Mouse (Mus musculus) intestine, postnatal 0 days (tissue): ENCODE measurements around the gene Mospd3. TPM values are rescaled to one million over a fixed set of nuclear protein-coding genes. Genes with fewer than 3 reads are reported as not detected.

Experiments used
- ATAC-seq: fragments of 200-750 bp; cut with Nextera tagmentation; 2 replicates; pipeline ENCODE4 v1.8.0; 2017; ENCODE audit warnings: mild to moderate bottlenecking, moderate TSS enrichment, moderate library complexity
- H3K27ac ChIP-seq: fragments of 300-500 bp; sonication (generic); 2 replicates; pipeline ENCODE4 v1.5.1; 2014; ENCODE audit warnings: mild to moderate bottlenecking, low read depth, low read length, moderate library complexity
- H3K27me3 ChIP-seq: fragments of 300-500 bp; sonication (generic); replicated peaks from 2 replicates; pipeline ENCODE4 v1.6.1; 2014; ENCODE audit warnings: low read length, mixed read lengths; ENCODE audit not compliant: control insufficient read depth, insufficient read depth
- H3K36me3 ChIP-seq: fragments of 300-500 bp; sonication (generic); 2 replicates; pipeline ENCODE4 v1.6.1; 2014; ENCODE audit warnings: mild to moderate bottlenecking, moderate library complexity; ENCODE audit not compliant: control insufficient read depth, insufficient read depth
- H3K4me1 ChIP-seq: fragments of 300-500 bp; sonication (generic); replicated peaks from 2 replicates; pipeline ENCODE4 v1.6.1; 2014; ENCODE audit warnings: antibody characterized with exemption, low read length, mixed read lengths; ENCODE audit not compliant: control insufficient read depth, insufficient read depth
- H3K4me2 ChIP-seq: fragments of 300-500 bp; sonication (generic); replicated peaks from 2 replicates; pipeline ENCODE4 v1.6.1; 2014; ENCODE audit warnings: low read depth, mild to moderate bottlenecking, moderate library complexity
- H3K4me3 ChIP-seq: fragments of 300-500 bp; sonication (generic); 2 replicates; pipeline ENCODE4 v1.5.1; 2014; ENCODE audit warnings: low read depth, low read length
- H3K9ac ChIP-seq: fragments of 300-500 bp; sonication (generic); 2 replicates; pipeline ENCODE4 v1.6.1; 2014; ENCODE audit warnings: mild to moderate bottlenecking, low read depth, low read length
- H3K9me3 ChIP-seq: fragments of 300-500 bp; sonication (generic); 2 replicates; pipeline ENCODE4 v1.6.1; 2016; ENCODE audit warnings: mixed run types; ENCODE audit not compliant: control insufficient read depth
- CTCF ChIP-seq: sonication (generic); IDR thresholded peaks from 2 replicates; pipeline ENCODE4 v1.5.1; 2016; ENCODE audit warnings: low read depth, mild to moderate bottlenecking, control low read depth, antibody characterized with exemption, moderate library complexity
- WGBS: fragments of 180-500 bp; shearing (Covaris S2); extraction: QIAGEN DNeasy Blood & Tissue Kit; methylation state at CpG from one replicate; pipeline ENCODE4 v1.1.7; 2014; 5-methylcytosine and 5-hydroxymethylcytosine counted together
- polyA plus RNA-seq: library from polyadenylated mRNA; unstranded; fragments of >200 nt; fragmentation: Nextera tagmentation; extraction: Ambion mirVana; gene quantifications from 2 replicates; pipeline ENCODE4 v1.2.1, GENCODE M21; 2015

Mospd3 gene
- polyA plus RNA-seq, 1 experiment from 2014 or later, result 38.0 TPM

DNA sequence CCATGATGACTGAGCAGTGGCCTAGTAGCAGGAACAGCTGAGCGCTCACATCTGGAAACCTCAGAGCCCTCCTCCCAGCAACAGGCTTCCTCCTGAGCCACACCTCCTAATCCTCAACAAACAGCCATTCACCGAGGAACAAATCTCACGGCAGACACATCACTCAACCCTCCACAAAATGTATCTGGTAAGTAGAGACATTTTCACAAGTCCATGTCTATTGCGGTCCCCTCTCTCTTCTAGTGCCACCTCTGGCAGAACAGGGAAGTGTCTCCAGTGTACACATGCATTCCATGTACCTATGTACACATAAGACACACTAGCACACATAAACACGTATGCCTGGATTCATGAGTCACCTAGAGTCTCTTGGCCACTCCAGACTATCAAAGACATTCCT is 49.7 kb downstream of the Mospd3 start:
- Histone ChIP-seq H3K4me1 (no peaks in the 10 kb centered on the region), H3K9ac (no peak overlapping the region), H3K27ac (no peak overlapping the region), H3K4me2 (no peak overlapping the region), H3K27me3 (peaks cover 15% of the 10 kb centered on the region; the same call in 1 of the 2 replicates), H3K9me3 (no peaks in the 10 kb centered on the region), H3K4me3 (no peak overlapping the region), H3K36me3 (no peaks in the 10 kb centered on the region)
- TF ChIP-seq CTCF, result peak; percentile 62
- ATAC-seq, result no peak
- WGBS, result 58% methylated on average over 5 of the region's 5 CpGs

DNA sequence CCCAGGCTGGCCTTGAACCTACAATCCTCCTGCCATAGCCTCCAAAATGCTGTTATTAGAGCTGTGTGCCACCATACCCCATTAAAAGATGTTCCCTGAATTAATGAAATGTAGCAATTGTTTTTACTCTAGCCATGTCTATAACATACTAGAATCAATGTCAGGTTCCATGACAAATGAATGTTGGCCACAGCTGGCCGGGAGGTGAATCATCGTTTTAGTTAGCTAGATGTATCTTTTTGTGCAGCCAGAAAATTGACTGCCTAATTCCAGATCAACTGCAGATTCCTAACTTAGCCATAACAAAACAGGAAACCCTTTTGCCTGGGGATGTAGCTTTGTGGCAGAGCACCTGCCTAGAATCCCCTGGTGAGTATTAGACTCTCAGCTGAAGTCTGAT is 51.0 kb downstream of the Mospd3 start:
- no peak for ATAC-seq
- Histone ChIP-seq H3K27me3 (peaks cover 15% of the 10 kb centered on the region; the same call in 1 of the 2 replicates), H3K4me2 (no peak overlapping the region), H3K27ac (no peak overlapping the region), H3K4me1 (no peaks in the 10 kb centered on the region), H3K9ac (no peak overlapping the region), H3K4me3 (no peak overlapping the region), H3K9me3 (no peaks in the 10 kb centered on the region), H3K36me3 (no peaks in the 10 kb centered on the region)
- TF ChIP-seq CTCF, result no peak
- 72% methylated on average over 2 of the region's 2 CpGs for WGBS

Other genes starting within 250 kb of the Mospd3 start
- 0.35 and 0.42 TPM in 2 replicates for gene Zan, start 124.0 kb downstream of the Mospd3 start, polyA plus RNA-seq
- 47.9 and 50.4 TPM in 2 replicates for gene Pop7, start 98.5 kb downstream of the Mospd3 start, polyA plus RNA-seq
- gene Gigyf1, start 82.5 kb downstream of the Mospd3 start, polyA plus RNA-seq, result 4.7 and 6.4 TPM in 2 replicates
- not detected in 2 replicates for gene Epo, start 67.8 kb downstream of the Mospd3 start, polyA plus RNA-seq
- gene Gnb2, start 67.5 kb downstream of the Mospd3 start, polyA plus RNA-seq, result 386 and 389 TPM in 2 replicates
- 2.1 and 2.9 TPM in 2 replicates for gene Actl6b, start 47.5 kb downstream of the Mospd3 start, polyA plus RNA-seq
- 0.27 and 0.50 TPM in 2 replicates for gene Tfr2, start 31.2 kb downstream of the Mospd3 start, polyA plus RNA-seq
- 44.2 and 44.6 TPM in 2 replicates for gene Pcolce, start 12.7 kb upstream of the Mospd3 start, polyA plus RNA-seq
- 0.16 and 0.25 TPM in 2 replicates for gene Fbxo24, start 27.9 kb upstream of the Mospd3 start, polyA plus RNA-seq
- gene Lrch4, start 28.1 kb upstream of the Mospd3 start, polyA plus RNA-seq, result 31.5 and 31.6 TPM in 2 replicates
- gene Gm20605, start 28.1 kb upstream of the Mospd3 start, polyA plus RNA-seq, result 1.3 and 1.8 TPM in 2 replicates
- 2.3 and 4.8 TPM in 2 replicates for gene Sap25, start 40.3 kb upstream of the Mospd3 start, polyA plus RNA-seq
- gene Irs3, start 44.7 kb upstream of the Mospd3 start, polyA plus RNA-seq, result 0.09 and 0.18 TPM in 2 replicates
- gene Agfg2, start 83.7 kb upstream of the Mospd3 start, polyA plus RNA-seq, result 16.8 and 19.0 TPM in 2 replicates
- 1.6 and 2.0 TPM in 2 replicates for gene Nyap1, start 140.5 kb upstream of the Mospd3 start, polyA plus RNA-seq
- gene Tsc22d4, start 144.7 kb upstream of the Mospd3 start, polyA plus RNA-seq, result 111 and 119 TPM in 2 replicates
- 29.0 and 30.8 TPM in 2 replicates for gene Ppp1r35, start 177.8 kb upstream of the Mospd3 start, polyA plus RNA-seq
- 10.3 and 10.8 TPM in 2 replicates for gene Mepce, start 186.6 kb upstream of the Mospd3 start, polyA plus RNA-seq
- gene Zcwpw1, start 186.7 kb upstream of the Mospd3 start, polyA plus RNA-seq, result 3.3 and 3.5 TPM in 2 replicates
- 2.4 and 3.0 TPM in 2 replicates for gene Pilra, start 235.2 kb upstream of the Mospd3 start, polyA plus RNA-seq